8 mouse cellular contexts compared by ENCODE assay signal in the genomic region with DNA sequence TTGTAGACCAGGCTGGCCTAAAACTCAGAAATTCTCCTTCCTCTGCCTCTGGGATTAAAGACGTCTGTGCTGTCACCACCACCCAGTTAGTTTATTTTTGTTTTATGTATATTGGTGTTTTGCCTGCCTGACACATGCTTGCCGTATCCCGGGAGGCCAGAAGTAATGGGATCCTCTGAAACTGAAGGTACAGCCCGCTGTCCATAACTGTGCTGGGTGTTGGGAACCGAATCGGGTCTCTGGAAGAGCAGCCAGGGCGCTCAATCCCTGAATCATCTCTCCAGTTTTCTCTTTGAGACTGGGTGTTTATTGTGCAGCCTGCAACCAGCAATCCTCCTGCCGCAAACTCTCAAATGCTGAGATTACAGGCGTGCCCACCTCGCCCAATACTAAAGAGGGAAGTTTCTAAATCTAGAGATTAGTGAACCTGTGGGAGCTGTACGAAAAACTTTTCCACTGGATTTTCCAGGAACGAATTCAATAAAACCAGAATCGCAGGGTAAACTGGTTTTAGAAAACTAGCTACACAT. TPM values are rescaled to one million over a fixed set of nuclear protein-coding genes. Genes with fewer than 3 reads are reported as not detected.
DNase-seq lines count a peak whose midpoint lies in the region; ATAC-seq and TF ChIP-seq lines count a peak whose summit lies in the region.

No protein-coding gene starts in this region.

- H3K9ac ChIP-seq in forebrain, embryonic 16.5 days (replicated peaks; ENCODE audit: low read depth, low read length) = peak overlapping the region; percentile 84

- ATAC-seq in forebrain, embryonic 16.5 days = no peak
- no peak for ATAC-seq in activated CD4-positive, CD25-positive, alpha-beta regulatory T cell, adult 4 months

- no peak for TF ChIP-seq CTCF in left cerebral cortex, adult 2 months (IDR thresholded peaks at IDR 0.05)

- 4% methylated on average over 13 of the region's 13 CpGs for WGBS in forebrain, embryonic 16.5 days
- WGBS in macrophage (ENCODE audit: missing documents) = 3% methylated on average over 13 of the region's 13 CpGs

- no peaks in the 10 kb centered on the region for H3K27me3 ChIP-seq in forebrain, embryonic 16.5 days (replicated peaks; ENCODE audit: control insufficient read depth, insufficient read depth, low read length)

- peaks cover 23% of the 10 kb centered on the region for H3K4me1 ChIP-seq in forebrain, embryonic 16.5 days (replicated peaks; ENCODE audit: control insufficient read depth, insufficient read depth, low read length)

- intact Hi-C loops in left cerebral cortex, adult 2 months (cut with DNase I) = loop anchor here (2.0 to 5.0 kb wide), 2 partner anchors 35 to 56 kb away; no protein-coding TSS in a partner anchor

- H3K4me2 ChIP-seq in forebrain, embryonic 16.5 days (ENCODE audit: low read length) = peak overlapping the region; percentile 86

- no peak for DNase-seq in left cerebral cortex, adult 2 months (ENCODE audit: extremely low spot score in 1 of 2, low spot score in 2 of 2)
- no peak for DNase-seq in left cerebral cortex, adult 9 months (ENCODE audit: low spot score in 2 of 2)
- peak; percentile 48 for DNase-seq in adrenal gland, postnatal 10 days
- DNase-seq in kidney, adult 18-20 months = peak; percentile 67
- DNase-seq in adipocyte (ENCODE audit: low spot score) = no peak

- H3K9me3 ChIP-seq in forebrain, embryonic 16.5 days (ENCODE audit: control insufficient read depth, low read length) = no peaks in the 10 kb centered on the region

- peak overlapping the region; percentile 57 for H3K4me3 ChIP-seq in left cerebral cortex, adult 2 months
- H3K4me3 ChIP-seq in forebrain, embryonic 16.5 days (replicated peaks; ENCODE audit: low read length) = peak overlapping the region; percentile 75
- H3K4me3 ChIP-seq in macrophage (ENCODE audit: inconsistent target) = peak overlapping the region; percentile 75

- H3K36me3 ChIP-seq in forebrain, embryonic 16.5 days (ENCODE audit: control insufficient read depth, insufficient read depth) = no peaks in the 10 kb centered on the region
- no peaks in the 10 kb centered on the region for H3K36me3 ChIP-seq in macrophage (ENCODE audit: inconsistent target)

- H3K27ac ChIP-seq in left cerebral cortex, adult 2 months = peak overlapping the region; percentile 98
- peak overlapping the region; percentile 97 for H3K27ac ChIP-seq in forebrain, embryonic 16.5 days (ENCODE audit: low read length)
- H3K27ac ChIP-seq in macrophage = peak overlapping the region; percentile 86

- peaks cover 45% of the 10 kb centered on the region for H3K79me2 ChIP-seq in macrophage (ENCODE audit: inconsistent target)

RNA-seq across cellular contexts. Expression of a gene that starts 0.4 kb away (rescaled TPM):
- total RNA-seq in left cerebral cortex, adult 2 months (2021) = 10 to 100 TPM; 19.9 to 20.8 TPM
- total RNA-seq in adrenal gland, postnatal 10 days (2021) = 10 to 100 TPM; 16.1 to 18.7 TPM
- 21.8 and 25.1 TPM in 2 replicates for polyA plus RNA-seq in forebrain, embryonic 16.5 days (2015; fragmentation: Nextera tagmentation; extraction: Ambion mirVana)
- total RNA-seq in macrophage (2018; cell fraction: chromatin; rRNA removed) = 10 to 100 TPM; 15.6 to 53.0 (median 28.3) TPM
- 10 to 100 TPM; 19.7 to 42.3 (median 33.0) TPM for total RNA-seq in macrophage (2018; cell fraction: cytosol; rRNA removed)
- 10 to 100 TPM; 21.0 to 56.7 (median 36.5) TPM for total RNA-seq in macrophage (2018; cell fraction: nucleus; rRNA removed)
- 30.6 to 47.7 TPM (median 30.7 TPM) in 3 replicates for polyA plus RNA-seq in macrophage (2018)
- 10 to 100 TPM in 1 of 2 experiments, 1 to 10 TPM in 1; 5.0 to 12.3 TPM for polyA plus RNA-seq in activated CD4-positive, CD25-positive, alpha-beta regulatory T cell, adult 4 months (2017; shearing (Covaris generic))

RNA-seq across cellular contexts. Expression of a gene that starts 4.3 kb away (rescaled TPM):
- total RNA-seq in left cerebral cortex, adult 2 months (2021) = 10 to 100 TPM; 17.9 to 21.0 TPM
- total RNA-seq in adrenal gland, postnatal 10 days (2021) = 10 to 100 TPM; 20.4 to 21.0 TPM
- polyA plus RNA-seq in forebrain, embryonic 16.5 days (2015; fragmentation: Nextera tagmentation; extraction: Ambion mirVana) = 26.4 and 28.0 TPM in 2 replicates
- total RNA-seq in macrophage (2018; cell fraction: chromatin; rRNA removed) = 100 to 1,000 TPM in 23 of 26 experiments, 10 to 100 TPM in 3; 66.4 to 240 (median 153) TPM
- total RNA-seq in macrophage (2018; cell fraction: cytosol; rRNA removed) = 100 to 1,000 TPM; 114 to 215 (median 162) TPM
- total RNA-seq in macrophage (2018; cell fraction: nucleus; rRNA removed) = 100 to 1,000 TPM in 24 of 26 experiments, 10 to 100 TPM in 2; 60.8 to 263 (median 159) TPM
- polyA plus RNA-seq in macrophage (2018) = 47.7 to 134 TPM (median 74.0 TPM) in 3 replicates
- 10 to 100 TPM; 69.3 to 73.3 TPM for polyA plus RNA-seq in activated CD4-positive, CD25-positive, alpha-beta regulatory T cell, adult 4 months (2017; shearing (Covaris generic))

RNA-seq across cellular contexts. Expression of a gene that starts 42.8 kb away (rescaled TPM):
- total RNA-seq in left cerebral cortex, adult 2 months (2021) = 10 to 100 TPM; 60.9 to 74.6 TPM
- 100 to 1,000 TPM; 105 to 109 TPM for total RNA-seq in adrenal gland, postnatal 10 days (2021)
- polyA plus RNA-seq in forebrain, embryonic 16.5 days (2015; fragmentation: Nextera tagmentation; extraction: Ambion mirVana) = 21.5 and 21.9 TPM in 2 replicates
- total RNA-seq in macrophage (2018; cell fraction: chromatin; rRNA removed) = 100 to 1,000 TPM in 8 of 26 experiments, 10 to 100 TPM in 18; 52.3 to 174 (median 91.0) TPM
- total RNA-seq in macrophage (2018; cell fraction: cytosol; rRNA removed) = 10 to 100 TPM; 45.9 to 87.1 (median 53.7) TPM
- 100 to 1,000 TPM in 5 of 26 experiments, 10 to 100 TPM in 21; 40.5 to 118 (median 71.6) TPM for total RNA-seq in macrophage (2018; cell fraction: nucleus; rRNA removed)
- 41.0 to 134 TPM (median 67.4 TPM) in 3 replicates for polyA plus RNA-seq in macrophage (2018)
- polyA plus RNA-seq in activated CD4-positive, CD25-positive, alpha-beta regulatory T cell, adult 4 months (2017; shearing (Covaris generic)) = 10 to 100 TPM; 23.4 to 26.8 TPM

RNA-seq across cellular contexts. Expression of a gene that starts 48.7 kb away (rescaled TPM):
- 10 to 100 TPM; 84.6 to 84.8 TPM for total RNA-seq in left cerebral cortex, adult 2 months (2021)
- 10 to 100 TPM; 18.2 to 23.4 TPM for total RNA-seq in adrenal gland, postnatal 10 days (2021)
- polyA plus RNA-seq in forebrain, embryonic 16.5 days (2015; fragmentation: Nextera tagmentation; extraction: Ambion mirVana) = 9.7 and 11.8 TPM in 2 replicates
- 1 to 10 TPM; 1.3 to 9.8 (median 4.4) TPM for total RNA-seq in macrophage (2018; cell fraction: chromatin; rRNA removed)
- total RNA-seq in macrophage (2018; cell fraction: cytosol; rRNA removed) = 10 to 100 TPM in 3 of 26 experiments, 1 to 10 TPM in 23; 3.7 to 13.4 (median 6.3) TPM
- 10 to 100 TPM in 1 of 26 experiments, 1 to 10 TPM in 25; 1.5 to 12.4 (median 3.8) TPM for total RNA-seq in macrophage (2018; cell fraction: nucleus; rRNA removed)
- polyA plus RNA-seq in macrophage (2018) = 4.3 to 9.6 TPM (median 7.6 TPM) in 3 replicates
- under 1 TPM; 0.69 to 0.86 TPM for polyA plus RNA-seq in activated CD4-positive, CD25-positive, alpha-beta regulatory T cell, adult 4 months (2017; shearing (Covaris generic))

RNA-seq across cellular contexts. Expression of a gene that starts 56.7 kb away (rescaled TPM):
- 100 to 1,000 TPM; 180 to 185 TPM for total RNA-seq in left cerebral cortex, adult 2 months (2021)
- 10 to 100 TPM; 71.7 to 90.6 TPM for total RNA-seq in adrenal gland, postnatal 10 days (2021)
- polyA plus RNA-seq in forebrain, embryonic 16.5 days (2015; fragmentation: Nextera tagmentation; extraction: Ambion mirVana) = 109 and 110 TPM in 2 replicates
- total RNA-seq in macrophage (2018; cell fraction: chromatin; rRNA removed) = 100 to 1,000 TPM; 342 to 649 (median 449) TPM
- total RNA-seq in macrophage (2018; cell fraction: cytosol; rRNA removed) = 10 to 100 TPM; 56.8 to 86.3 (median 68.1) TPM
- 100 to 1,000 TPM; 169 to 321 (median 232) TPM for total RNA-seq in macrophage (2018; cell fraction: nucleus; rRNA removed)
- polyA plus RNA-seq in macrophage (2018) = 29.7 to 66.6 TPM (median 32.9 TPM) in 3 replicates
- polyA plus RNA-seq in activated CD4-positive, CD25-positive, alpha-beta regulatory T cell, adult 4 months (2017; shearing (Covaris generic)) = 100 to 1,000 TPM; 135 to 152 TPM

Comparison
In these comparisons a context has a peak if more than half of its experiments do, and no peak if none do; other contexts are left out.
1. DNase-seq: peak in adrenal gland, postnatal 10 days (single experiment) and kidney, adult 18-20 months (single experiment); none in left cerebral cortex, adult 2 months (0 of 2), left cerebral cortex, adult 9 months (0 of 2) and adipocyte (single experiment).
2. Peak in every context shown above with its lines, with median percentiles within 50 percentile points of each other: H3K27ac ChIP-seq and H3K4me3 ChIP-seq.